Mouse (Mus musculus) CH12.LX (cell line): ENCODE results near the gene Acvr1. TPM values are rescaled to one million over a fixed set of nuclear protein-coding genes. Genes with fewer than 3 reads are reported as not detected.

ENCODE experiments used
- DNase-seq: peaks from one replicate; pipeline ENCODE4 v3.0.0-alpha.2; 2013; ENCODE audit errors: extremely low read depth
- H3K27ac ChIP-seq: 2 replicates; pipeline ENCODE4 v1.5.1; 2012; ENCODE audit warnings: low read depth, mild to moderate bottlenecking, control low read depth, moderate library complexity; ENCODE audit not compliant: insufficient read depth
- H3K27me3 ChIP-seq: replicated peaks from 2 replicates; pipeline ENCODE3; 2012; ENCODE audit warnings: inconsistent platforms
- H3K36me3 ChIP-seq, 2 experiments: replicated peaks in 1 of 2; 2 replicates each; pipeline versions ENCODE3 to v1.6.1; 2012; ENCODE audit warnings: inconsistent platforms in 1 of 2, low read length in 1 of 2, mild to moderate bottlenecking in 1 of 2, mixed read lengths in 1 of 2, moderate library complexity in 1 of 2; ENCODE audit not compliant: control insufficient read depth in 1 of 2, insufficient read depth in 1 of 2
- H3K4me1 ChIP-seq, 2 experiments: 2 replicates each; pipeline ENCODE4 v1.6.1; 2012; ENCODE audit warnings: inconsistent platforms in 1 of 2, moderate library complexity in 1 of 2; ENCODE audit not compliant: insufficient read depth in 2 of 2, control insufficient read depth in 1 of 2
- H3K4me2 ChIP-seq: 2 replicates; pipeline ENCODE4 v1.6.1; 2012; ENCODE audit warnings: low read depth, mild to moderate bottlenecking, control low read depth; ENCODE audit not compliant: poor library complexity, insufficient read depth, severe bottlenecking
- H3K4me3 ChIP-seq, 3 experiments: fragments of 150-350 bp in 1 of 3; sonication (generic) in 1 of 3; replicated peaks in 1 of 3; 2 replicates each; pipeline versions ENCODE3 to v1.5.1; 2011 to 2012; ENCODE audit warnings: low read depth in 2 of 3, low read length in 2 of 3, mild to moderate bottlenecking in 2 of 3, moderate library complexity in 2 of 3, control low read depth in 1 of 3, improper control_type of control experiment in 1 of 3, inconsistent platforms in 1 of 3, mixed read lengths in 1 of 3; ENCODE audit not compliant: poor library complexity in 1 of 3
- H3K79me2 ChIP-seq: replicated peaks from 2 replicates; pipeline ENCODE4 v1.6.1; 2012; ENCODE audit warnings: mild to moderate bottlenecking, moderate library complexity; ENCODE audit not compliant: control insufficient read depth, poor library complexity, insufficient read depth, severe bottlenecking; ENCODE audit errors: extremely low read depth
- H3K9ac ChIP-seq: 2 replicates; pipeline ENCODE4 v1.6.1; 2012; ENCODE audit warnings: low read depth, mild to moderate bottlenecking, control low read depth, moderate library complexity; ENCODE audit not compliant: insufficient read depth
- H3K9me3 ChIP-seq: replicated peaks from 2 replicates; pipeline ENCODE3; 2012; ENCODE audit warnings: low read length, inconsistent platforms, mixed read lengths
- CHD1 ChIP-seq: IDR thresholded peaks from 2 replicates; pipeline ENCODE4 v1.6.1; 2012; ENCODE audit warnings: low read depth, low read length, improper control_type of control experiment, inconsistent platforms
- CTCF ChIP-seq, 2 experiments: IDR thresholded peaks in 1 of 2; conservative IDR thresholded peaks in 1 of 2; 2 replicates each; pipeline ENCODE4 v1.5.1; 2011 to 2012; ENCODE audit warnings: low read depth in 2 of 2, low read length in 2 of 2, improper control_type of control experiment in 1 of 2, inconsistent platforms in 1 of 2, mild to moderate bottlenecking in 1 of 2, moderate library complexity in 1 of 2
- E2F4 ChIP-seq: IDR thresholded peaks from 2 replicates; pipeline ENCODE4 v1.6.1; 2011; ENCODE audit warnings: low read depth, low read length, improper control_type of control experiment; ENCODE audit not compliant: insufficient replicate concordance
- ETS1 ChIP-seq: conservative IDR thresholded peaks from 2 replicates; pipeline ENCODE4 v1.6.1; 2012; ENCODE audit warnings: low read depth, mild to moderate bottlenecking, inconsistent platforms, low read length, improper control_type of control experiment, moderate library complexity
- IRF4 ChIP-seq: IDR thresholded peaks from 2 replicates; pipeline ENCODE4 v1.6.1; 2014; ENCODE audit warnings: low read depth, mild to moderate bottlenecking, inconsistent platforms, low read length, improper control_type of control experiment
- JUN ChIP-seq: IDR thresholded peaks from 2 replicates; pipeline ENCODE4 v1.6.1; 2011; ENCODE audit warnings: low read depth, mild to moderate bottlenecking, low read length, improper control_type of control experiment, moderate library complexity; ENCODE audit not compliant: insufficient read depth
- KAT2A ChIP-seq: IDR thresholded peaks from 2 replicates; pipeline ENCODE4 v1.6.1; 2012; ENCODE audit warnings: low read length, improper control_type of control experiment, inconsistent platforms; ENCODE audit not compliant: insufficient replicate concordance
- MAX ChIP-seq: IDR thresholded peaks from 2 replicates; pipeline ENCODE4 v1.6.1; 2011; ENCODE audit warnings: low read length, improper control_type of control experiment
- MEF2A ChIP-seq: IDR thresholded peaks from 2 replicates; pipeline ENCODE4 v1.6.1; 2014; ENCODE audit warnings: low read depth, mild to moderate bottlenecking, inconsistent platforms, low read length, improper control_type of control experiment, borderline replicate concordance
- MYC ChIP-seq: IDR thresholded peaks from 2 replicates; pipeline ENCODE4 v1.6.1; 2011; ENCODE audit warnings: low read depth, mild to moderate bottlenecking, improper control_type of control experiment, low read length
- NELFE ChIP-seq: IDR thresholded peaks from 2 replicates; pipeline ENCODE4 v1.6.1; 2011; ENCODE audit warnings: low read depth, low read length, improper control_type of control experiment
- PAX5 ChIP-seq: IDR thresholded peaks from 2 replicates; pipeline ENCODE4 v1.6.1; 2012; ENCODE audit warnings: low read length, inconsistent platforms, mixed read lengths
- POLR2A ChIP-seq: IDR thresholded peaks from 2 replicates; pipeline ENCODE4 v1.6.1; 2011; ENCODE audit warnings: low read depth, mild to moderate bottlenecking, improper control_type of control experiment, low read length
- POLR2AphosphoS2 ChIP-seq: IDR thresholded peaks from 2 replicates; pipeline ENCODE4 v1.6.1; 2011; ENCODE audit warnings: low read depth, low read length, improper control_type of control experiment
- SMC3 ChIP-seq: IDR thresholded peaks from 2 replicates; pipeline ENCODE4 v1.6.1; 2011; ENCODE audit warnings: low read depth, low read length, improper control_type of control experiment
- TBP ChIP-seq: conservative IDR thresholded peaks from 2 replicates; pipeline ENCODE4 v1.6.1; 2011; ENCODE audit warnings: low read depth, low read length, improper control_type of control experiment
- UBTF ChIP-seq: IDR thresholded peaks from 2 replicates; pipeline ENCODE4 v1.6.1; 2012; ENCODE audit warnings: low read depth, mild to moderate bottlenecking, inconsistent platforms, low read length, improper control_type of control experiment, moderate library complexity
- ZKSCAN1 ChIP-seq: IDR thresholded peaks from 2 replicates; pipeline ENCODE4 v1.6.1; 2012; ENCODE audit warnings: low read depth, inconsistent platforms, low read length, improper control_type of control experiment, borderline replicate concordance
- ZNF384 ChIP-seq: IDR thresholded peaks from 2 replicates; pipeline ENCODE4 v1.6.1; 2012; ENCODE audit warnings: low read depth, low read length, improper control_type of control experiment, inconsistent platforms
- dilution Hi-C: fragments of 300-500 bp; cut with MboI; formaldehyde crosslinking; loops from 2 replicates; pipeline ENCODE4 v1.14.3; 2020; ENCODE audit warnings: low sequenced_read_pairs; ENCODE audit not compliant: extremely low pct_unique_long_range_greater_than_20kb, extremely low pct_ligation_motif_present
- in situ Hi-C: fragments of 300-500 bp; cut with MboI; formaldehyde crosslinking; loops from 3 replicates; pipeline ENCODE4 v1.14.3; 2019; ENCODE audit warnings: low sequenced_read_pairs, low pct_ligation_motif_present, low pct_unique_long_range_greater_than_20kb, mixed read lengths
- polyA plus RNA-seq: library from polyadenylated mRNA; unstranded; fragments of >175 nt; gene quantifications from 2 replicates; pipeline ENCODE4 v1.2.1, GENCODE M21; 2012; ENCODE audit warnings: low read depth; ENCODE audit not compliant: insufficient read length
- total RNA-seq, 2 experiments: library from RNA; depleted of rRNA; stranded (reverse); fragments of 300-350 nt in 1 of 2; fragments of >200 nt in 1 of 2; gene quantifications; 2 replicates each; pipeline ENCODE4 v1.2.3; 2012 to 2014

The Acvr1 gene
- total and polyA plus RNA-seq, 3 experiments, result not detected

GRCm38 (mm10) chr2:58361361-58362046 is 205.5 kb downstream of the Acvr1 start:
- no peak for DNase-seq
- no peaks in the 10 kb centered on the region for H3K9me3 ChIP-seq
- in situ Hi-C loops (no loop called here), dilution Hi-C loops (no loop called here)
- H3K36me3 ChIP-seq, result no peaks in the 10 kb centered on the region
- H3K4me2 ChIP-seq, result no peak overlapping the region
- H3K79me2 ChIP-seq, result no peaks in the 10 kb centered on the region
- TF ChIP-seq SMC3 (no peak), NELFE (no peak), ZNF384 (no peak), KAT2A (no peak), JUN (no peak), PAX5 (no peak), CTCF (conservative IDR thresholded peaks at IDR 0.05 in 1 of 2, IDR thresholded peaks at IDR 0.05 in 1 of 2; ENCODE audit: low read depth in 2 of 2, low read length in 2 of 2) (no peak), UBTF (no peak), IRF4 (no peak), MYC (no peak), MAX (no peak), TBP (no peak), POLR2A (no peak), E2F4 (no peak)
- TF ChIP-seq, all 38 proteins: peak for 0
- Histone ChIP-seq H3K4me1 (no peaks in the 10 kb centered on the region), H3K4me3 (no peak overlapping the region), H3K27me3 (no peaks in the 10 kb centered on the region), H3K9ac (no peak overlapping the region), H3K27ac (no peak overlapping the region)

GRCm38 (mm10) chr2:58358132-58358460 is 208.9 kb downstream of the Acvr1 start:
- in situ Hi-C loops (no loop called here), dilution Hi-C loops (no loop called here)
- no peak overlapping the region for H3K27ac ChIP-seq
- no peaks in the 10 kb centered on the region for H3K79me2 ChIP-seq
- TF ChIP-seq ZNF384 (no peak), ETS1 (no peak), POLR2AphosphoS2 (no peak), UBTF (no peak), MEF2A (no peak), NELFE (no peak), ZKSCAN1 (no peak), CHD1 (no peak), MYC (no peak)
- H3K9ac ChIP-seq, result no peak overlapping the region
- H3K4me3 ChIP-seq, result no peak overlapping the region
- no peak for DNase-seq
- H3K27me3 ChIP-seq, result no peaks in the 10 kb centered on the region
- no peaks in the 10 kb centered on the region for H3K4me1 ChIP-seq
- no peak overlapping the region for H3K4me2 ChIP-seq
- H3K9me3 ChIP-seq, result no peaks in the 10 kb centered on the region
- H3K36me3 ChIP-seq, result no peaks in the 10 kb centered on the region
